Mouse (Mus musculus) testis, adult 2 months (tissue): ENCODE measurements around the gene Pros1. TPM values are rescaled to one million over a fixed set of nuclear protein-coding genes. Genes with fewer than 3 reads are reported as not detected.

ENCODE experiments used
- H3K27ac ChIP-seq: fragments of 200-500 bp; 2 replicates; pipeline ENCODE4 v1.5.1; 2012; ENCODE audit warnings: low read depth, low read length; ENCODE audit not compliant: control insufficient read depth, insufficient read depth
- H3K27me3 ChIP-seq: fragments of 200-500 bp; 2 replicates; pipeline ENCODE4 v1.6.1; 2012; ENCODE audit warnings: mild to moderate bottlenecking, low read length, moderate library complexity; ENCODE audit not compliant: control insufficient read depth, insufficient read depth
- H3K36me3 ChIP-seq: fragments of 200-500 bp; 2 replicates; pipeline ENCODE4 v1.6.1; 2012; ENCODE audit warnings: mild to moderate bottlenecking, low read length; ENCODE audit not compliant: control insufficient read depth, insufficient read depth
- H3K4me1 ChIP-seq: fragments of 200-500 bp; 2 replicates; pipeline ENCODE4 v1.6.1; 2012; ENCODE audit warnings: low read length; ENCODE audit not compliant: control insufficient read depth, insufficient read depth
- H3K4me3 ChIP-seq: fragments of 200-500 bp; 2 replicates; pipeline ENCODE4 v1.5.1; 2012; ENCODE audit warnings: low read depth, mild to moderate bottlenecking, low read length, moderate library complexity, mixed read lengths; ENCODE audit not compliant: control insufficient read depth
- CTCF ChIP-seq: fragments of 200-500 bp; IDR thresholded peaks from 2 replicates; pipeline ENCODE4 v1.5.1; 2012; ENCODE audit warnings: low read depth, mild to moderate bottlenecking, inconsistent platforms, low read length, moderate library complexity; ENCODE audit not compliant: control insufficient read depth, insufficient read depth, insufficient replicate concordance
- POLR2A ChIP-seq: fragments of 200-500 bp; IDR thresholded peaks from 2 replicates; pipeline ENCODE4 v1.6.1; 2012; ENCODE audit warnings: low read depth, mild to moderate bottlenecking, inconsistent platforms, low read length, moderate library complexity; ENCODE audit not compliant: control insufficient read depth
- polyA plus RNA-seq: library from polyadenylated mRNA; depleted of rRNA; stranded (reverse); fragments of >200 nt; gene quantifications from 2 replicates; pipeline ENCODE4 v1.2.3, GENCODE M21; 2012

Gene Pros1
- polyA plus RNA-seq, 1 experiment, result 8.9 TPM

DNA sequence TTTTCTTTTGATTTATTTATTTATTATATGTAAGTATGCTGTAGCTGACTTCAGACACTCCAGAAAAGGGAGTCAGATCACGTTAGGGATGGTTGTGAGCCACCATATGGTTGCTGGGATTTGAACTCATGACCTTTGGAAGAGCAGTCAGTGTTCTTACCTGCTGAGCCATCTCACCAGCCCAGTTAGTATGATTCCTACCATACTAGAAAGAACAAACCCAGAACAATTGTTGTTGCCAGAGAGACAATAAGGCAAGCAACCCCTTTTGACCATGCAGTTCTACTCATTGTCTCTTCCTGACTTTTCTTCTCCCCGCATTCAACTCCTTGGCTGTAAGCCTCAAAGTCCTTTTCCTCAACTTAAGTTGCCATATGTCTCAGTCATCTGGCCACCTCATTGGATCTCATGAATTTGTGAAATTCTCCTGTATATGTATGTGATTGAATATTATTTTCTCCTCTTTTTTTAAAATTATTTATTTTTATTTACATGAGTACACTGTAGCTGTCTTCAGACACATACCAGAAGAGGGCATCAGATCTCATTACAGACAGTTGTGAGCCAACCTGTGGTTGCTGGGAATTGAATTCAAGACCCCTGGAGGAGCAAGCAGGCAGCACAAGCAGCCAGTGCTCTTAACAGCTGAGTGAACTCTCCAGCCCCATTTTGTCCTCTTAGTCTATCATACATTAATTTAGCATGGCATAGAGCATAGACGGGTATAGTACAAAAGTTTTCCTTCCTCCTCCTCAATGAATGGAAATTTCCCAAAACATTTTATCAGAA, 1.4 kb upstream of the Pros1 start:
- Histone ChIP-seq H3K36me3 (no peaks in the 10 kb centered on the region), H3K4me3 (no peak overlapping the region), H3K27ac (no peak overlapping the region), H3K4me1 (no peaks in the 10 kb centered on the region), H3K27me3 (no peaks in the 10 kb centered on the region)
- no peak for TF ChIP-seq CTCF
- TF ChIP-seq POLR2A, result no peak

DNA sequence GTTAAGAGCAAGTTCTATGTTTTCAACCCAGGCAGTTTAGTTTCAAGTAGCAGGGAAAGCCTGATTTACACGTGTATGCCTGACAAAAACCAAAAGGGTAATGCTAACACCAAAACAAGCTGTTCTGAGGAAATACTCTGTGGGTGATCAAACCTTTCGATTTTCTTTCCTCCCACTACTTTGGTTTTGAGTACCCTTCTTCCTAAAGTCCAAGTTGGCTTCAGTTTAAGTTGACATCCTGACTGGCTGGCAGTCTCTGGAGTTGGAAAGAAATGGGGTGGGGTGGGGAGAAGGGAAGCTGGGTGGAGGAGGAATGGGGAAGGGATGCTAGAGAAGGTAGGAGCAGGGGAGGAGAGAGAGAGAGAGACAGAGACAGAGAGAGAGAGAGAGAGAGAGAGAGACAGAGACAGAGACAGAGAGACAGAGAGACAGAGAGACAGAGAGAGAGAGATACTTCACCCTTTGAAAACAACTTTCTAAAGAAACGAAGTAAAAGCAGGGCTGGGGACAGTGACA, 438 bp upstream of the Pros1 start:
- Histone ChIP-seq H3K27ac (no peak overlapping the region), H3K36me3 (no peaks in the 10 kb centered on the region), H3K4me3 (no peak overlapping the region), H3K4me1 (no peaks in the 10 kb centered on the region), H3K27me3 (no peaks in the 10 kb centered on the region)
- TF ChIP-seq POLR2A, result no peak
- no peak for TF ChIP-seq CTCF

GRCm38 (mm10) chr16:62855385-62855784, 1.3 kb downstream of the Pros1 start:
- Histone ChIP-seq H3K36me3 (no peaks in the 10 kb centered on the region), H3K27ac (no peak overlapping the region; the same call in 1 of the 2 replicates), H3K4me1 (no peaks in the 10 kb centered on the region), H3K27me3 (no peaks in the 10 kb centered on the region), H3K4me3 (no peak overlapping the region)
- TF ChIP-seq CTCF, result no peak
- TF ChIP-seq POLR2A, result no peak

GRCm38 (mm10) chr16:62856273-62856672, 2.2 kb downstream of the Pros1 start:
- H3K36me3 ChIP-seq, result no peaks in the 10 kb centered on the region
- TF ChIP-seq POLR2A, result no peak
- no peak for TF ChIP-seq CTCF
- no peaks in the 10 kb centered on the region for H3K4me1 ChIP-seq
- H3K27ac ChIP-seq, result no peak overlapping the region
- H3K4me3 ChIP-seq, result no peak overlapping the region
- H3K27me3 ChIP-seq, result no peaks in the 10 kb centered on the region

GRCm38 (mm10) chr16:62857498-62857897, 3.4 kb downstream of the Pros1 start:
- Histone ChIP-seq H3K4me1 (no peaks in the 10 kb centered on the region), H3K27ac (no peak overlapping the region; the same call in 1 of the 2 replicates), H3K27me3 (no peaks in the 10 kb centered on the region), H3K36me3 (no peaks in the 10 kb centered on the region), H3K4me3 (no peak overlapping the region)
- TF ChIP-seq CTCF, result no peak
- no peak for TF ChIP-seq POLR2A

GRCm38 (mm10) chr16:62858018-62858417, 3.9 kb downstream of the Pros1 start:
- no peaks in the 10 kb centered on the region for H3K4me1 ChIP-seq
- TF ChIP-seq POLR2A, result no peak
- no peak for TF ChIP-seq CTCF
- no peak overlapping the region for H3K4me3 ChIP-seq
- no peaks in the 10 kb centered on the region for H3K27me3 ChIP-seq
- H3K27ac ChIP-seq, result no peak overlapping the region
- H3K36me3 ChIP-seq, result no peaks in the 10 kb centered on the region

DNA sequence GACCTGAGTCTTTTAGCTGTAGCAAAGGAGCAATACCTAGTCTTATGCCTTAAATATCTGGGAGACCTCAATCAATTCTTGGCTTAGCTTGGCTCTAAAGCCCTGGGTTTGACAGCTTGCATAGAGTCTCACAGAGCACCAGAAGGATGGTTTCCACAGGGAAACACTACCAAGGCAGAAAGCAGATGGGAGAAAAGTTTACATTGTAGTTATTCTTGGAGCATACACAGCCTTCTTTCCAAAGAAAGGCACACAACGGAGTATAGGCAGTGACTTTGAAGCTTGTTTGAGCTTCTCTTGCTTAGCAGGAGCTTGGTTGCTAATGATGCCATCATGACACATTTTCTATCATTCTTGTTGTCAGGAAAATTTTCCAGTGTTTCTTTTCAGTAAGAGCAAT, 6.0 kb downstream of the Pros1 start:
- Histone ChIP-seq H3K27me3 (no peaks in the 10 kb centered on the region), H3K4me1 (no peaks in the 10 kb centered on the region), H3K36me3 (no peaks in the 10 kb centered on the region), H3K27ac (no peak overlapping the region), H3K4me3 (no peak overlapping the region)
- no peak for TF ChIP-seq POLR2A
- TF ChIP-seq CTCF, result no peak

DNA sequence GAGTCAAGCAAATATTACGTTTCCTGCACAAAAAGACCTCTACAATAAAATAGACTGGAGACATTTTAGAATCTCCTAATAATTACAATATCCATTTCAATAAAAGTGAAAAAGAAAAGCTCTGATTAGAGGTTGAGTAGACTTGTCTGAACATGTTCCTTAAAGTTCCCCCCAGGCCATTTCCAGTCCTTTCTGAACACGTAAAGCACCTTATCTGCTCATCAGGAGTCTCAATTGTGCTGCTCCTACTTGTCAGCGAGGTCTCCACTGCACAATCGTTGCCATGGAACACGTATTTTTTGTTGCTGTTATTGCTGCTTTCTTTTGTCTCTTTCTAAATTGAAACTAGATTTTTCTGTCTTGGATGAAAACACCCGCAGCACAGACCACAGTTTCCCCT, 7.3 kb downstream of the Pros1 start:
- TF ChIP-seq POLR2A (no peak), CTCF (no peak)
- H3K36me3 ChIP-seq, result no peaks in the 10 kb centered on the region
- no peak overlapping the region for H3K27ac ChIP-seq
- H3K4me3 ChIP-seq, result no peak overlapping the region
- no peaks in the 10 kb centered on the region for H3K4me1 ChIP-seq
- H3K27me3 ChIP-seq, result no peaks in the 10 kb centered on the region
